Mouse (Mus musculus): ENCODE data around the gene Rhobtb1.

DNA sequence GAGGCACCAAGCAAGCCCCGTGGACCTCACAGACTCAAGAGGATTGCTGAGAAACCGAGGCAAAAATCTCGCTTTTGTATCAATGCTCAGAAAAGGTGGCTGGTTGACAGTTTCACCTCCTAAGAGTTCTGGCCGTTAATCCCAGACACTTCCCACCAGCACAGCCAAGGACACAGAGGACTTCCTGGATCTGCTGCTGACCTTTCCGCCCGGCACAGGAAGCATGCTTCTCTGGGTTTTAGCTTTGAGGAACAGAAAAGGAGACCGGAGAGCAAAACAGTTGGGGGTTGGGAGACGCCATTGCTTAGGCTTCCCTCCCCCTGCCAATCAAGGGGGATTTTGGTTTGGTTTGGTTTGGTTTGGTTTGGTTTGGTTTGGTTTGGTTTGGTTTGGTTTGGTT, 108.7 kb downstream of the Rhobtb1 start:
- TF ChIP-seq CTCF (IDR thresholded peaks at IDR 0.05; ENCODE audit: low read depth) (no peak), EP300 (IDR thresholded peaks at IDR 0.05; ENCODE audit: low read depth) (no peak)
